ENCODE assay signal across 27 mouse cellular contexts in genomic region chr3:86028658-86029375, GRCm38 (mm10). TPM values are rescaled to one million over a fixed set of nuclear protein-coding genes. Genes with fewer than 3 reads are reported as not detected.
"Had no signal": no experiment of that assay in that cellular context is flagged by ENCODE, and none has a peak within 500 bp of the region (broad histone marks: within the 10 kb centered on the region; RNA-seq: fewer than 3 reads in every experiment).

No protein-coding gene starts in this region.

- H3K9me3 ChIP-seq: liver, embryonic 15.5 days; neural tube, embryonic 12.5 days; neural tube, embryonic 15.5 days had no signal

- H3K27ac ChIP-seq: kidney, postnatal 0 days; left cerebral cortex, adult 2 months; liver, embryonic 15.5 days; macrophage; neural tube, embryonic 12.5 days; neural tube, embryonic 15.5 days had no signal

- ATAC-seq: intestine, postnatal 0 days had no signal

- H3K27me3 ChIP-seq: liver, embryonic 15.5 days; neural tube, embryonic 12.5 days; neural tube, embryonic 15.5 days had no signal

- H3K4me3 ChIP-seq: left cerebral cortex, adult 2 months; liver, embryonic 15.5 days; megakaryocyte, embryonic 14.5 days; neural tube, embryonic 12.5 days; neural tube, embryonic 15.5 days had no signal

- DNase-seq: kidney, adult 2 months; kidney, postnatal 36 days; layer of hippocampus, postnatal 36 days; lung, adult 2 months; midbrain, embryonic 14.5 days; thymus, adult 18-20 months; thymus, postnatal 36 days had no signal

- H3K36me3 ChIP-seq: liver, embryonic 15.5 days; neural tube, embryonic 12.5 days; neural tube, embryonic 15.5 days had no signal

- H3K4me2 ChIP-seq: liver, embryonic 15.5 days; midbrain, embryonic 11.5 days; neural tube, embryonic 12.5 days; neural tube, embryonic 15.5 days had no signal

- H3K4me1 ChIP-seq: liver, embryonic 15.5 days; megakaryocyte, embryonic 14.5 days; neural tube, embryonic 12.5 days had no signal

- H3K9ac ChIP-seq: liver, embryonic 15.5 days; neural tube, embryonic 12.5 days; neural tube, embryonic 15.5 days had no signal

RNA-seq across cellular contexts. Expression of gene Prss48, which starts 26.5 kb away (rescaled TPM):
- total RNA-seq: layer of hippocampus, adult 8-10 months; layer of hippocampus, postnatal 10 days; layer of hippocampus, postnatal 36 days; left cerebral cortex, adult 2 months; left cerebral cortex, postnatal 10 days; left cerebral cortex, postnatal 36 days; midbrain, postnatal 0 days had no signal
- polyA plus RNA-seq: kidney, adult 2 months; kidney, embryonic 14.5 days; kidney, postnatal 0 days; limb, embryonic 14.5 days; liver, embryonic 15.5 days; lung, adult 2 months; macrophage; midbrain, embryonic 11.5 days; midbrain, embryonic 14.5 days; midbrain, postnatal 0 days; neural tube, embryonic 12.5 days; neural tube, embryonic 15.5 days; small intestine, adult 2 months; spleen, adult 2 months; stomach, embryonic 16.5 days; urinary bladder, adult 2 months had no signal
